Mouse (Mus musculus): ENCODE measurements around the gene Lce1j. TPM values are rescaled to one million over a fixed set of nuclear protein-coding genes. Genes with fewer than 3 reads are reported as not detected.

The Lce1j gene
- polyA plus RNA-seq, 1 experiment = not detected

DNA sequence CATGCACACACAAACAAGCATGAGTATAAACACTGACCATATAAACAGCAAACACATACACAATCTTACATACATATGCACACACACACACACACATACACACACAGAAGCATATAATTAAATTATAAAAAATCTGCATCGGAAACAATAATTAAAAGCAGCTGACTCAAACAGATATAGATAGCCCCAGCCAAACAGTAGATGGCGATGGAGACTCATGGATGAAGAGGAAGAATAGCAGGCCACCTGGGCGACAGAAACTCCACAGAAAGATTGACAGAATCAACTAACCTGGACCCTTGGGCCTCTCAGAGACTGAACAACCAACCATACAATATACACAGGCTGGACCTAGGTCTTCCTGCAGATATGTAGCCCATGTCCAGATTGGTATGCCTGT, 37.1 kb downstream of the Lce1j start:
- WGBS = 41% methylated on average over 3 of the region's 3 CpGs
- Histone ChIP-seq H3K4me3 (replicated peaks; ENCODE audit: control insufficient read depth, low read depth, low read length) (no peak overlapping the region), H3K4me1 (ENCODE audit: control insufficient read depth, insufficient read depth, low read length) (no peaks in the 10 kb centered on the region), H3K27ac (ENCODE audit: control insufficient read depth, insufficient read depth, low read depth, low read length, poor library complexity) (no peak overlapping the region)
- TF ChIP-seq CTCF (IDR thresholded peaks at IDR 0.05; ENCODE audit: control insufficient read depth, insufficient read depth, low read length) = no peak
- no peak for TF ChIP-seq POLR2A (IDR thresholded peaks at IDR 0.05; ENCODE audit: borderline replicate concordance, control insufficient read depth, low read depth, low read length)

DNA sequence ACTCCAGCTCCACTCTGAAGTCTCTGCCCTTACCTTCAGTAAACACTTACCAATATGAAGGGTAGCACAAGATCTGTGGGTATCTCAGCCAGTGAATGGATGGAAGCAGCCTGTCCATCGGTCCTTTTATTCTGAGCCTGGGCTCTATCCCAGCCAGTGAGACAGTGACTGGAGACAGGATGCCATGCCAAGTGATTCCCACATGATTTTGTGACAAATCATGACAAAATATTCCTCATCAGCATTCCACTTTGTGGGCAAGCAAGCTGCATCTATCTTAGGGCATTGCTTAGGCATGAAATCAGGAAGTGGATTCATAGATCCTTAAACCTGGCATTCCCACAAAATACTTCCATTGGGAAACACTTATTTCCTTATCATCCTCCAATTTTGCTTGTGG, 38.1 kb downstream of the Lce1j start, which contains the start of gene Lce1g:
Gene Lce1g, minus strand, starts transcription at position 101 of the 400 bp plus-strand sequence.
- TF ChIP-seq CTCF (IDR thresholded peaks at IDR 0.05; ENCODE audit: control insufficient read depth, insufficient read depth, low read length) (no peak), POLR2A (IDR thresholded peaks at IDR 0.05; ENCODE audit: borderline replicate concordance, control insufficient read depth, low read depth, low read length) (no peak)
- WGBS = 82% methylated on average over 1 of the region's 1 CpGs
- no peak within 1 kb of the TSS for H3K4me3 ChIP-seq (replicated peaks; ENCODE audit: control insufficient read depth, low read depth, low read length)
- no peak within 1 kb of the TSS for H3K27ac ChIP-seq (ENCODE audit: control insufficient read depth, insufficient read depth, low read depth, low read length, poor library complexity)
- H3K4me1 ChIP-seq (ENCODE audit: control insufficient read depth, insufficient read depth, low read length) = no peaks in the 10 kb centered on the region

GRCm38 (mm10) chr3:92738996-92739395, 51.3 kb downstream of the Lce1j start, which contains the start of gene Gm38119:
Gm38119 (minus strand) TSS chr3:92739096.
- TF ChIP-seq POLR2A (IDR thresholded peaks at IDR 0.05; ENCODE audit: borderline replicate concordance, control insufficient read depth, low read depth, low read length) (no peak), CTCF (IDR thresholded peaks at IDR 0.05; ENCODE audit: control insufficient read depth, insufficient read depth, low read length) (no peak)
- Histone ChIP-seq H3K4me3 (replicated peaks; ENCODE audit: control insufficient read depth, low read depth, low read length) (no peak within 1 kb of the TSS), H3K4me1 (ENCODE audit: control insufficient read depth, insufficient read depth, low read length) (no peaks in the 10 kb centered on the region), H3K27ac (ENCODE audit: control insufficient read depth, insufficient read depth, low read depth, low read length, poor library complexity) (no peak within 1 kb of the TSS)
- WGBS = 59% methylated on average over 1 of the region's 1 CpGs

Other genes starting within 250 kb of the Lce1j start
- not detected in 2 replicates for gene Ivl, start 216.8 kb downstream of the Lce1j start, polyA plus RNA-seq (2011; ENCODE audit: insufficient read depth, insufficient read length, low replicate concordance, missing spikeins)
- not detected in 2 replicates for gene Smcp, start 201.5 kb downstream of the Lce1j start, polyA plus RNA-seq (2011; ENCODE audit: insufficient read depth, insufficient read length, low replicate concordance, missing spikeins)
- gene 2210017I01Rik, start 183.0 kb downstream of the Lce1j start, polyA plus RNA-seq (2011; ENCODE audit: insufficient read depth, insufficient read length, low replicate concordance, missing spikeins) = not detected in 2 replicates
- not detected in 2 replicates for gene Lce6a, start 168.9 kb downstream of the Lce1j start, polyA plus RNA-seq (2011; ENCODE audit: insufficient read depth, insufficient read length, low replicate concordance, missing spikeins)
- not detected in 2 replicates for gene Lce1a1, start 142.2 kb downstream of the Lce1j start, polyA plus RNA-seq (2011; ENCODE audit: insufficient read depth, insufficient read length, low replicate concordance, missing spikeins)
- not detected in 2 replicates for gene Lce1b, start 133.6 kb downstream of the Lce1j start, polyA plus RNA-seq (2011; ENCODE audit: insufficient read depth, insufficient read length, low replicate concordance, missing spikeins)
- not detected in 2 replicates for gene Lce1a2, start 120.2 kb downstream of the Lce1j start, polyA plus RNA-seq (2011; ENCODE audit: insufficient read depth, insufficient read length, low replicate concordance, missing spikeins)
- gene Lce1c, start 111.3 kb downstream of the Lce1j start, polyA plus RNA-seq (2011; ENCODE audit: insufficient read depth, insufficient read length, low replicate concordance, missing spikeins) = not detected in 2 replicates
- gene Lce1d, start 103.3 kb downstream of the Lce1j start, polyA plus RNA-seq (2011; ENCODE audit: insufficient read depth, insufficient read length, low replicate concordance, missing spikeins) = not detected in 2 replicates
- gene Lce1e, start 81.4 kb downstream of the Lce1j start, polyA plus RNA-seq (2011; ENCODE audit: insufficient read depth, insufficient read length, low replicate concordance, missing spikeins) = not detected in 2 replicates
- not detected in 2 replicates for gene Lce1f, start 70.2 kb downstream of the Lce1j start, polyA plus RNA-seq (2011; ENCODE audit: insufficient read depth, insufficient read length, low replicate concordance, missing spikeins)
- gene Gm38119, start 51.4 kb downstream of the Lce1j start, polyA plus RNA-seq (2011; ENCODE audit: insufficient read depth, insufficient read length, low replicate concordance, missing spikeins) = not detected in 2 replicates
- gene Lce1g, start 38.2 kb downstream of the Lce1j start, polyA plus RNA-seq (2011; ENCODE audit: insufficient read depth, insufficient read length, low replicate concordance, missing spikeins) = not detected in 2 replicates
- not detected in 2 replicates for gene Lce1h, start 25.4 kb downstream of the Lce1j start, polyA plus RNA-seq (2011; ENCODE audit: insufficient read depth, insufficient read length, low replicate concordance, missing spikeins)
- gene Lce1i, start 11.6 kb downstream of the Lce1j start, polyA plus RNA-seq (2011; ENCODE audit: insufficient read depth, insufficient read length, low replicate concordance, missing spikeins) = not detected in 2 replicates
- not detected in 2 replicates for gene Lce1k, start 17.4 kb upstream of the Lce1j start, polyA plus RNA-seq (2011; ENCODE audit: insufficient read depth, insufficient read length, low replicate concordance, missing spikeins)
- not detected in 2 replicates for gene Kprp, start 36.7 kb upstream of the Lce1j start, polyA plus RNA-seq (2011; ENCODE audit: insufficient read depth, insufficient read length, low replicate concordance, missing spikeins)
- gene Lce1l, start 60.8 kb upstream of the Lce1j start, polyA plus RNA-seq (2011; ENCODE audit: insufficient read depth, insufficient read length, low replicate concordance, missing spikeins) = not detected in 2 replicates
- not detected in 2 replicates for gene 2310050C09Rik, start 79.7 kb upstream of the Lce1j start, polyA plus RNA-seq (2011; ENCODE audit: insufficient read depth, insufficient read length, low replicate concordance, missing spikeins)
- gene Lce3a, start 135.7 kb upstream of the Lce1j start, polyA plus RNA-seq (2011; ENCODE audit: insufficient read depth, insufficient read length, low replicate concordance, missing spikeins) = not detected in 2 replicates
- gene Lce3b, start 142.5 kb upstream of the Lce1j start, polyA plus RNA-seq (2011; ENCODE audit: insufficient read depth, insufficient read length, low replicate concordance, missing spikeins) = not detected in 2 replicates
- not detected in 2 replicates for gene Lce3c, start 154.0 kb upstream of the Lce1j start, polyA plus RNA-seq (2011; ENCODE audit: insufficient read depth, insufficient read length, low replicate concordance, missing spikeins)
- not detected in 2 replicates for gene Lce3d, start 166.9 kb upstream of the Lce1j start, polyA plus RNA-seq (2011; ENCODE audit: insufficient read depth, insufficient read length, low replicate concordance, missing spikeins)
- gene Lce3e, start 176.5 kb upstream of the Lce1j start, polyA plus RNA-seq (2011; ENCODE audit: insufficient read depth, insufficient read length, low replicate concordance, missing spikeins) = not detected in 2 replicates
- gene Lce3f, start 201.7 kb upstream of the Lce1j start, polyA plus RNA-seq (2011; ENCODE audit: insufficient read depth, insufficient read length, low replicate concordance, missing spikeins) = not detected in 2 replicates
- gene Crct1, start 225.2 kb upstream of the Lce1j start, polyA plus RNA-seq (2011; ENCODE audit: insufficient read depth, insufficient read length, low replicate concordance, missing spikeins) = not detected in 2 replicates
- gene Lce1m, start 228.5 kb upstream of the Lce1j start, polyA plus RNA-seq (2011; ENCODE audit: insufficient read depth, insufficient read length, low replicate concordance, missing spikeins) = not detected in 2 replicates